Mouse (Mus musculus): ENCODE measurements around the gene Dtl. TPM values are rescaled to one million over a fixed set of nuclear protein-coding genes. Genes with fewer than 3 reads are reported as not detected.

The Dtl gene
- total and polyA plus RNA-seq, 2 experiments: 0.07 to 0.28 TPM

GRCm38 (mm10) chr1:191618067-191618766 is 42.9 kb upstream of the Dtl start:
- Histone ChIP-seq H3K9ac (ENCODE audit: low read depth, low read length) (no peak overlapping the region), H3K4me3 (ENCODE audit: insufficient read depth, low read depth, low read length) (no peak overlapping the region), H3K27ac (replicated peaks; ENCODE audit: insufficient read depth, low read depth, low read length) (no peak overlapping the region), H3K27me3 (ENCODE audit: control insufficient read depth, insufficient read depth, low read length) (no peaks in the 10 kb centered on the region), H3K79me2 (ENCODE audit: control insufficient read depth, insufficient read depth, low read length) (no peaks in the 10 kb centered on the region), H3K4me1 (ENCODE audit: control insufficient read depth, insufficient read depth, low read length) (peaks cover 2% of the 10 kb centered on the region; the same call in 1 of the 2 replicates), H3K36me3 (ENCODE audit: control insufficient read depth, insufficient read depth, low read length) (peaks cover 34% of the 10 kb centered on the region)
- DNase-seq (ENCODE audit: extremely low read depth, low read depth, low spot score): no peak
- TF ChIP-seq POLR2A (IDR thresholded peaks at IDR 0.05; ENCODE audit: extremely low read depth, insufficient read depth, low read length) (no peak), CTCF (IDR thresholded peaks at IDR 0.05; ENCODE audit: low read depth, low read length) (no peak)
- WGBS: 95% methylated on average over 12 of the region's 12 CpGs

- 89% methylated on average over 3 of the region's 3 CpGs for WGBS
- DNase-seq (ENCODE audit: extremely low read depth, low read depth, low spot score): no peak
- Histone ChIP-seq H3K9ac (ENCODE audit: low read depth, low read length) (no peak overlapping the region), H3K36me3 (ENCODE audit: control insufficient read depth, insufficient read depth, low read length) (peaks cover 41% of the 10 kb centered on the region), H3K79me2 (ENCODE audit: control insufficient read depth, insufficient read depth, low read length) (no peaks in the 10 kb centered on the region), H3K4me3 (ENCODE audit: insufficient read depth, low read depth, low read length) (no peak overlapping the region), H3K27ac (replicated peaks; ENCODE audit: insufficient read depth, low read depth, low read length) (no peak overlapping the region), H3K27me3 (ENCODE audit: control insufficient read depth, insufficient read depth, low read length) (no peaks in the 10 kb centered on the region), H3K4me1 (ENCODE audit: control insufficient read depth, insufficient read depth, low read length) (peaks cover 2% of the 10 kb centered on the region; the same call in 1 of the 2 replicates)
- TF ChIP-seq POLR2A (IDR thresholded peaks at IDR 0.05; ENCODE audit: extremely low read depth, insufficient read depth, low read length): no peak
- no peak for TF ChIP-seq CTCF (IDR thresholded peaks at IDR 0.05; ENCODE audit: low read depth, low read length)
These were observed 42.2 kb upstream of the Dtl start for GRCm38 (mm10) chr1:191617589-191617988.

- 96% methylated on average over 8 of the region's 8 CpGs for WGBS
- H3K27me3 ChIP-seq (ENCODE audit: control insufficient read depth, insufficient read depth, low read length): no peaks in the 10 kb centered on the region
- no peak for TF ChIP-seq CTCF (IDR thresholded peaks at IDR 0.05; ENCODE audit: low read depth, low read length)
- H3K4me1 ChIP-seq (ENCODE audit: control insufficient read depth, insufficient read depth, low read length): peaks cover 1% of the 10 kb centered on the region; the same call in 1 of the 2 replicates
- H3K9ac ChIP-seq (ENCODE audit: low read depth, low read length): no peak overlapping the region
- peaks cover 48% of the 10 kb centered on the region for H3K36me3 ChIP-seq (ENCODE audit: control insufficient read depth, insufficient read depth, low read length)
- H3K27ac ChIP-seq (replicated peaks; ENCODE audit: insufficient read depth, low read depth, low read length): no peak overlapping the region
- no peaks in the 10 kb centered on the region for H3K79me2 ChIP-seq (ENCODE audit: control insufficient read depth, insufficient read depth, low read length)
- H3K4me3 ChIP-seq (ENCODE audit: insufficient read depth, low read depth, low read length): no peak overlapping the region
- no peak for DNase-seq (ENCODE audit: extremely low read depth, low read depth, low spot score)
These were observed 40.9 kb upstream of the Dtl start for GRCm38 (mm10) chr1:191616245-191616644.

- Histone ChIP-seq H3K4me1 (ENCODE audit: control insufficient read depth, insufficient read depth, low read length) (no peaks in the 10 kb centered on the region), H3K79me2 (ENCODE audit: control insufficient read depth, insufficient read depth, low read length) (no peaks in the 10 kb centered on the region), H3K27me3 (ENCODE audit: control insufficient read depth, insufficient read depth, low read length) (no peaks in the 10 kb centered on the region), H3K27ac (replicated peaks; ENCODE audit: insufficient read depth, low read depth, low read length) (no peak overlapping the region), H3K36me3 (ENCODE audit: control insufficient read depth, insufficient read depth, low read length) (peaks cover 52% of the 10 kb centered on the region), H3K4me3 (ENCODE audit: insufficient read depth, low read depth, low read length) (no peak overlapping the region), H3K9ac (ENCODE audit: low read depth, low read length) (no peak overlapping the region)
- no peak for TF ChIP-seq POLR2A (IDR thresholded peaks at IDR 0.05; ENCODE audit: extremely low read depth, insufficient read depth, low read length)
- TF ChIP-seq CTCF (IDR thresholded peaks at IDR 0.05; ENCODE audit: low read depth, low read length): no peak
- 93% methylated on average over 16 of the region's 16 CpGs for WGBS
- DNase-seq (ENCODE audit: extremely low read depth, low read depth, low spot score): no peak
These were observed 37.5 kb upstream of the Dtl start for GRCm38 (mm10) chr1:191612877-191613276.

GRCm38 (mm10) chr1:191611686-191612085 is 36.3 kb upstream of the Dtl start:
- H3K27ac ChIP-seq (replicated peaks; ENCODE audit: insufficient read depth, low read depth, low read length): no peak overlapping the region
- DNase-seq (ENCODE audit: extremely low read depth, low read depth, low spot score): no peak
- H3K9ac ChIP-seq (ENCODE audit: low read depth, low read length): no peak overlapping the region
- H3K27me3 ChIP-seq (ENCODE audit: control insufficient read depth, insufficient read depth, low read length): no peaks in the 10 kb centered on the region
- H3K36me3 ChIP-seq (ENCODE audit: control insufficient read depth, insufficient read depth, low read length): peaks cover 54% of the 10 kb centered on the region
- WGBS: 92% methylated on average over 9 of the region's 9 CpGs
- no peaks in the 10 kb centered on the region for H3K4me1 ChIP-seq (ENCODE audit: control insufficient read depth, insufficient read depth, low read length)
- TF ChIP-seq POLR2A (IDR thresholded peaks at IDR 0.05; ENCODE audit: extremely low read depth, insufficient read depth, low read length) (no peak), CTCF (IDR thresholded peaks at IDR 0.05; ENCODE audit: low read depth, low read length) (no peak)
- no peak overlapping the region for H3K4me3 ChIP-seq (ENCODE audit: insufficient read depth, low read depth, low read length)
- no peaks in the 10 kb centered on the region for H3K79me2 ChIP-seq (ENCODE audit: control insufficient read depth, insufficient read depth, low read length)

GRCm38 (mm10) chr1:191610357-191610756 is 35.0 kb upstream of the Dtl start:
- Histone ChIP-seq H3K79me2 (ENCODE audit: control insufficient read depth, insufficient read depth, low read length) (no peaks in the 10 kb centered on the region), H3K9ac (ENCODE audit: low read depth, low read length) (no peak overlapping the region), H3K36me3 (ENCODE audit: control insufficient read depth, insufficient read depth, low read length) (peaks cover 55% of the 10 kb centered on the region), H3K4me1 (ENCODE audit: control insufficient read depth, insufficient read depth, low read length) (no peaks in the 10 kb centered on the region), H3K27me3 (ENCODE audit: control insufficient read depth, insufficient read depth, low read length) (no peaks in the 10 kb centered on the region), H3K4me3 (ENCODE audit: insufficient read depth, low read depth, low read length) (no peak overlapping the region), H3K27ac (replicated peaks; ENCODE audit: insufficient read depth, low read depth, low read length) (no peak overlapping the region)
- WGBS: 94% methylated on average over 7 of the region's 7 CpGs
- TF ChIP-seq CTCF (IDR thresholded peaks at IDR 0.05; ENCODE audit: low read depth, low read length) (no peak), POLR2A (IDR thresholded peaks at IDR 0.05; ENCODE audit: extremely low read depth, insufficient read depth, low read length) (no peak)
- no peak for DNase-seq (ENCODE audit: extremely low read depth, low read depth, low spot score)

Data from liver, adult 2 months (tissue).